Mouse (Mus musculus) spleen, postnatal 36 days (tissue): ENCODE data around the gene Fam172a.
"Not testable (repeated sequence)": the region's sequence is repeated elsewhere in the genome, so short reads cannot be mapped to it uniquely, and the experiment has no call there.

Experiments
- DNase-seq, 2 experiments: peaks; one replicate each; pipeline ENCODE4 v3.0.0; 2022; ENCODE audit warnings: low spot score in 2 of 2, mixed read lengths in 1 of 2

Gene Fam172a

DNA sequence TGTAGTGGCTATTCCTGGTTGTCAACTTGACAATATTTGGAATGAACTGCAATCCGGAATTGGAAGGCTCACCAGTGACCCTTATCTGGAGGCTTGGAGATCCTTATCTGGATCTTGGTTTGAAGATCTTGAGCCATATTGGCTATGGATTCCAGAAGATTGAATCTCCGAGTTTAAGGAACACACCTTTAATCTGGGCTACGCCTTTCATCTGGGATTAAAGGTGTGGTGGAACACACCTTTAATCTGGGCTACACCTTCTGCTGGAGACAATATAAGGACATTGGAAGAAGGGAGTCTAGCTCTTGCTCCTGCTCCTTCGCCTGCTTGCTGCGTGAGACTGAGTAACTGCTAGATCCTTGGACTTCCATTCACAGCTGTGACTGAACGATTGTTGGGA is at the start of gene Fam172a:
Gene Fam172a, plus strand, starts transcription at position 301 of the 400 bp plus-strand sequence.
- not testable (repeated sequence) for DNase-seq

DNA sequence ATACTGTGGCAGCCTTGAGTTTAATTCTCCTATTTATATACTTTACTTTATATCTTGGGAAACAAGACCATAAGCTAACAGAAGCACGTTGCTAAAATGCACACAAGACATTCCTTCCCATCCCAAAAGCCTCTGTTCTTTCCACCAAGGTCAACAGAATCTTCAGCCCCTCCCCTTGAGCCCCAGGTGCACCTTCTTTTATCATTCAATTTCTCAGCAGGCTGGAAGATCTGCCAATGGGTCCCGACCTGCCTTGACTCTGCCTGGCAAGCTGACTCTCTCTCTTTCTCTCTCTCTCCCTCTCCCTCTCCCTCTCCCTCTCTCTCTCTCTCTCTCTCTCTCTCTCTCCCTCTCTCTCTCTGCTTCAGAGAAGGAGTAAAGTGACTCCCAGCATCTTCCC is 13.2 kb upstream of the Fam172a start:
- DNase-seq: no peak

DNA sequence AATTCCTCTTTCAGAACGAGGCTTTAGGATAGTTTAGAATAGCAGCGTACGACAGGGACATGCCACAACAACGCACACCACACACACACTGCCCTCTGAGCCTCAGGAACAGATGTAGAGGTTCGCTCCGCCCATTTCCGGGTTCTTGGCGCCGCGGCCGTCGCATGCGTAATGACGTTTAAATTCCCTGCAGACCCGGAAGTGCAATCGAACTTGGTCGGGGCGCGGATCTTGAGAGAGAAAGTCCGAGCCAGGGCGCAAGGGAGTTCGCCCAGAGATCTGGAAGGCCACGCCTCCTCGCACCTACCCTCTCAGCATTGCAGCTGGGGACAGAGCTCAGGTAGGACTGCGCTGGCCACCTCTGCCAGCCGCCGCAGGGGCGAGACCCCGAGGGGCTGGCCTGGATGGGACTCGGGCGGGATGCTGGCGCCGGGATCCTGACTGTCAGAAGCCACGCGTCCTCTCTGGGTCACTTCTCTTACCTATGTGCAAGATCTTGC is 6.7 kb downstream of the Fam172a start:
- DNase-seq: peak; percentile 89 to 92

DNA sequence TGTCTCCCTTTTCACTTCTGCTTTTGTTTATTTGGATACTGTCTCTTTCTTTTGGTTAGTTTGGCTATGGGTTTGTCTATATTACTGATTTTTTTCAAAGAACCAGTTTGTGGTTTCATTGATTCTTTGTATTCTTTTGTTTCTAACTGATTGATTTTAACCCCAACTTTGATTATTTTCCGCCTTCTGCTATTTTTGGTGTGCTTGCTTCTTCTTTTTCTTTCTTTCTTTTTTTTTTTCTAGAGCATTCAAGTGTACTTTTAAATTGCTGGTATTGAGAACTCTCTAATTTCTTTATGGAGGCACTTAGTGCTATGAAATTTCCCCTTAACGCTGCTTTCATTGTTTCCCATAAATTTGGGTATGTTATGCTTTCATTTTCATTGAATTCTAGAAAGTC is 15.7 kb downstream of the Fam172a start:
- DNase-seq: no peak

DNA sequence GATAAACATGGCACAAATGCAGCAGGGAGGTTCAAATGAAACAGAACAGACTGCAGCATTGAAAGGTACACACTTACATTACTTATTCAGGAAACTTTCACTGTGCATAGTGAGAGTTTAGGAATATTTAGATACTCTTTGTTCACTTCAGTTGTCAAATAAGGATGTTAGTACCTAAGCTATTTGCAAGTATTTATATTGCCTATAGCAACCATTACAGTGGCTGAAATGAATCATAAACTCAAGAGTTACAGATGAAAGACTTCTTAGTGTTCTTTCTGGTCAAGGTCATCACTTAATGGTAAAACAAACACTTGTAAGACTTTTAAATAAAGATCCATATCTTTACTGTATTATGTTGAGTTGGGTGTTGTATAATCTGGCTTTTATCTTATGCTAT is 41.0 kb downstream of the Fam172a start:
- DNase-seq: no peak

DNA sequence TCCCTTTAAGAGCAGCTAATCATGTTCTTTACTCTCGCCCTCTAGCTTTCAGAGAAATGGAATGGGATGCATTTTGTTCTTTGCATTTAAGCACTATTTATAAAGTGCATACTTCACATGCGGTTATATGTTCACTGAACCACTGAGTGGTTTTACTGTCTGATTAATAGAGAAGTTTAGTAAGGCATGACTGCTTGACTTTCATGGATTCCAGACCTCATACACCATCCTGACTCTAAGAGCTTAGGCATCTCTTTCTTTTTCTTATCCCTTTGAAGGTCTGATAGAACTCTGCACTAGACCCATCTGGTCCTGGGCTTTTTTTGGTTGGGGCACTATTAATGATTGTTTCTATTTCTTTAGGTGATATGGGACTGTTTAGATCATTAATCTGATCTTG is 75.8 kb downstream of the Fam172a start:
- DNase-seq: no peak

DNA sequence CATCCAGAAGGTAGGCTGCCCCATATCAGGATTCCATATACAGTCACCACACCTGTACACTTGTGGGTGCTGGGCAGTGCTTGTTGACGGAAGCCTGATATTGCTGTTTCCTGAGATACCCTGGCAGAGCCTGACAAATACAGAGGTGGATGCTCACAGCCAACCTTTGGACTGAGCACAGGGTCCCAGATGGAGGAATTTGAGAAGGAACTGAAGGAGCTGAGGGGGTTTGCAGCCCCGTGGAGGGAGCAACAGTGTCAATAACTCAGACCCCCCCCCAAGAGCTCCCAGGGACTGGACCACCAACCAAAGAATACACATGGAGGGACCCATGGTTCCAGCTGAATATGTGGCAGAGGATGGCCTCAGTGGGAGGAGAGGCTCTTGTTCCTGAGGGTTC is 105.5 kb downstream of the Fam172a start:
- DNase-seq: not testable (repeated sequence)

DNA sequence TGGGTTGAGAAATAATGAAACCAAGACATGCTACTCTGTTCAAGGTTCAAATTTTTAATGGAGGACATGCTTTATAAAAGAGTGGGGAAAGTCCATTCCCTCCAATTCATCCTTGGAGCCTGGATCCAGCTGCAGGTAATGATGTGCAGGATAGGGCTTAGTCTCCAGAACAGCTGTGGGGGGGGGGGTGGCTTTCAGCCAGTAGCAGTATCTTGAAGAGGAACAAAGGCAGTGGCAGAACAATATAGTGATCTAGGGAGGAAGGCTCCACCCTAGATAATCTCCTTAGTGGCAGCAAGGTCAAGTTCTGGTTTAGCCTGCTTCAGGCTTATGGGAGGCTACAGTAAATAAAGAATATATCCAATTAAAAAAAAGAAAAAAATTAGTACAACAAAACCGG is 108.6 kb downstream of the Fam172a start:
- DNase-seq: no peak

DNA sequence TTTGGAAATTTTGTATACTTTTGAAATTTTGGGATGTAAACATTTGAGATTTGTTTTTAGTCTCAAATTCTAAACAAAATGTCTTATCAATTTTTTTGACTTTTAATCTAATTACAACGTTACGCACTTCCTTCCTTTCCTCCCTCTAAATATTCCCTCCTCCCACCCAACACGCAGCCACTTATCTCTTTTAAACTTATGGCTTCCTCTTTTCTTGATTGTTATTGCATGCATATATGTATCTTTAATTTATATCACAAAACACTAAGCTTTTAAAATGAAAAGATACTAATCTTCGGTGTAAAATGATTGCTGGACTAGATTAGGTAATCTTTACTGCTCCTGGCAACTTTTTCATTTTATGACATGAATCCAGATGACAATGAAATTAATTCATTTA is 124.3 kb downstream of the Fam172a start:
- no peak for DNase-seq

DNA sequence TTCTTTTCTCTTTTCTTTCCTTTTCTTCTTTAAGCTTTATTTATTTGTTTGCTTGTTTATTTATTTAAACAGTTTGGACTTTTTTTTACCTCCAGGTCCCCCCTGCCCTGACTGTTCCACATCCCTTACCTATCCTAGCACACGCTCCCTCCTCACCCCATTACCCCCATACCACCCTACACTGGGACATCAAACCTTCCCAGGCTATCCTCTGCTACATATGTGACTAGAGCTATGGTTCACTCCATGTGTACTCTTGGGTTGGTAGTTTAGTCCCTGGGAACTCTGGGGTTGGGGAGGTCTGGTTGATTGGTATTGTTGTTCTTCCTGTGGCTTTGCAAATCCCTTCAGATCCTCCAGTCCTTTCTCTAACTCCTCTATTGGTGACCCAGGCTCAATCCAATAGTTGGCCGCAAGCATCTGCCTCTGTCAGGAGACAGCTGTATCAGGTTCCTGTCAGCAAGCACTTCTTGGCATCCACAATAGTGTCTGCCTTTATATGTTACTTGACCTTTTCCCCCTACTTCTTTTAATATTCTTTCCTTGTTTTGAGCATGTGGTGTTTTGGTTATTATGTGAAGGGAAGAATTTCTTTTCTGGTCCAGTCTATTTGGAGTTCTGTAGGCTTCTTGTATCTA is 141.3 kb downstream of the Fam172a start:
- DNase-seq: no peak

DNA sequence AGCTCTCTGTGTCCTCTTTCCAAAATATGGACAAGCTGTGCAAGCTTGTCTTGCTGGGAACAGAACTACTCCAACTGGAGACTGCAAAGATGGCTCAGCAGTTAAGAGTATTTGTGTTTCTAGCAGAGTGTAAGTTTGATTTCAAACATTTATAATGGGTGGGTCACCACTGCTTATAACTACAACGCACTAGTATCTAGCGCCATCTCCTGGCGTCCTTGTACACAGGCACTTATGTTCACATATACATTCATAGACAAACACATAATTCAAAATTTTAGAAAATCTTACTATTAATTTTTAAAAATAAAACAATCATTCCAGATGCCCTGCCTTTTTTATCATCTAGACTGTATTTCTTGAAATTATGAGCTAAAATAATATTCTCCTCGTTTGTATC is 147.0 kb downstream of the Fam172a start:
- no peak for DNase-seq

DNA sequence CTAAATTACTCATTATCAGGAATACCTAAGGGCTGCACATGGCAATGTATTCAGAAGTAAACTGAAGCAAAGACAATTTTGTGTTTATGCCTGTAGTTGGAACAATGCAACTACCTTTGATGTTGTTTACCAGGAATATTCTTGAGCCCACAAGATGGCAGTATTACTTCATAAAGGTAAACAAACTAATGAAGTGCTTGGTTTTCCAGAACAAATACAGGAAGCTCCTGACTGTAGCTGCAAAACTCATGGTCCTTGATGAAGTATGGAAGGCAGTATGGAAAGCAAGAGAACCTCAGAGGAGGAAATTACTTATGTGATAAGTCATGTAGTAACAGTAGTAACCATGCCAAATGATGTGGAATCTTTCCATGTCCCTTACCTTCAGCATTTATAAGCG is 163.0 kb downstream of the Fam172a start:
- no peak for DNase-seq

DNA sequence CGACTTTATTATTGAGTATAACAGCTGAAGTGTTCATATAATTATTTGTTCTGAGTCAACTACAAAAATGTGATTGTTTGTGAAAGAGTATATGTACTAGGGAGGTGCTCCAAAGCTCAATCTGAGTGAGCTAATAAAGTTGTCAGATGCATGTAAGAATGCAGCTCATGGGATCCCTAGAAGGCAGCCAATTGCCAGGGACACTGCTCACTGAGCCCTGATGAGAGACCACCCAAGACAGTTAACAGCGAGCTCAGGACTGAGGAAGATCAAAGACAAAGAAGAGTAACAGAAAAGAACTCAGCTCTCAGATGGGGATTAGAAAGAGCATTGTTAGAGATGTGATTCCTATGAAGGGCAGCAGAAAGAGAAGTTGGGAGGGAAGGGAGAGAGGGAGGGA is 166.5 kb downstream of the Fam172a start:
- no peak for DNase-seq

DNA sequence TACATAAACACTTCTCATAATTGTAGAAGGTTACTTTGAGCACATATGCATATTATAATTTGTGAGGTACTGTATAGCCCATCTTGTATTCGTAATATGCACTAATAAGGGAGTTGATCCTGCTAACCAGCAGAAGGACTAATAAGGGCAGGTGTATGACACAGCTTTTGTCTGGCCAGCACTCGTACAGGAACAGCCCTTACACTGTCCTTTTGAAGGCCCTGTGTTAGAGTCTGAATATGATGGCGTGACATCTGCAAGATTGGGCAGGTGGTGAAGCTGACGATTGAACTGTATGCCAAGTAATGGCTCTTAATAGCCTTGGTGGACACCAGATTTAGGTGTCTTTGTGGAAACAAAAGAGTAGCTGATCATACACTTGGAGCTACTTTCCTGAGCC is 176.3 kb downstream of the Fam172a start:
- DNase-seq: no peak

DNA sequence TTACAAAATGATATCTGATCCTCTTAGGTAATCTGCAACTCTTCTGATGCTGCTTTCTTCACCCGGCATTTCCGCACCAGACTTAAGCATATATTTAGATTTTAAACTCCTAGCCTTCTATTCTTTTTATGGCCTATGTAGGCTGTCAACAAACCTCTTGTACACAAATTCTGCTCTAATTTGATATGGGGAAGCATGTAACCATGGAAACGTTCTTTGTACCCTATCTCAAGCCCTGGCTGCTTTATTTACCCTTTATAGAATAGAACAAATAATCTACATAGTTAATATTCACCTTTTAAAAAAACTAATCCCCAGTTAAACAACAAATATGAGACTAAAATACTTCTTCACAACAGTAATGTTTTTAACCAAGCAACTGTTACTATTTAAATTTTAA is 176.7 kb downstream of the Fam172a start:
- DNase-seq: no peak

DNA sequence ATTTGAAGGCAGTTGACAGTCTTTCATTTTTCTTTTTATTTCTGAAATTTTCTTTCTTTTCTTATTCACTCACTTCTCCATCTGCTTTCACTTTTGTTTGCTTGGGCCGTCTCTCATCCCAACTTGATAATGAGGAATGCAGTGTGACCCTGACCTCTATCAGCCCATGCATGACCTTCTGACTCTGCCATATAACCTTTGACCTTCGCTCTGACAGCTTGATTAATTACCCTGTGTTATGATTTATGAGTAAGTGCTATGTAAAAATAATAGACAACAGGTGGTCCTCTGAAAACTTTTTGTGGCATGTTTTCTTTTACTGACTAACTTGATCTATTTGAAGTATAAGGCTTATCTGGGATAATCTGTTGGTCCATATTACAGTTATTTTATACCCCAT is 195.8 kb downstream of the Fam172a start:
- no peak for DNase-seq

DNA sequence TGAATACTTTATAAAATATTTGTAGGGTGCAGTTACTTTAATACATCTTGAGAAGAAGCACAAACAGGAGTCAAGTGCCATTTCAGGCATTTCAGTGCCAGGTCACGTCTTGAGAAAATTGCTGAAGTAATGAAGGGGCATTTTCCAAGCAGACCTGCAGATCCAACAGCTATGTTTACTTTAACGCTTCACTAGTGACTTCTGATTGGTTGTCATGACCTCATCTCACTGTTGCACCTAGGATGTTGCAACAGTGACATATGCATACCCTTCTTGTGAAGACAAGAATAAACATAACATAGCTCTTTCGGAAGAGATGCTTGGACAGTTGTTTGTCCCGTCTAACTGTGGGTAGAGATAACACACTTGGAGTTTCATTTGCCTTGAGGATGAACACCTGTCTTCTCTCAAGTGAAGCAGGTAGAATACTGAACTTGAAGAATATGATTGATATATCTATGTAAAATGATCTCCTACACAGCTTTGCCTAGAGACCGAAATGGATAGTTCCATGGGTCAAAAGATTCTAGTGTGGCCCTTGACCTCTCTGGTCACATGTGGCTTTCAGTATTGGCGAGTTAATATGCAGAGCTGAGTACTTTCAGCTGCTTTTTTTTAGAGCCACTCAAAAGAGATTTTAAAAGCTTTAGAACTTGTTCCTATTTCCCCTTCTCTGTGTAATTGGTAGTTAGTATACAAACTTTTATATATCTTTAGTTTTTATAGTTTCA is 196.4 kb downstream of the Fam172a start:
- DNase-seq: no peak

DNA sequence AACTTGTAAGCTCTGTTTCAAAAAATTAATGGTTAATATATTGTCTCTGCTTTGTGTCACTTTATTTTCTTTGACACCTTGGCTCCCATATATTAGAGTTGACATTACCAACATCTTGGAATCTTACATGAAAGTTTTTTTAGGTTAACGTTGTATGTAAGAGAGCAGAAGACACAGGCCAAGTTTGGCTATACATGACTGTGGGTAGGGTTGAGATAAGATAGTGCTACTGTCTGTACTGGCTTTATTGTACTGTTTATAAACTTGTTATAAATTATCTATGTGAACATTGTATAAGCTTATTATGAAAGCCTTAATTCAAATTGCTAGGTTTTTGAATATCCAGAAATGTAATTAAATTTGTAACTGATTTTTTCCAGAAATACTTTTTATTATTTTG is 197.9 kb downstream of the Fam172a start:
- DNase-seq: no peak

DNA sequence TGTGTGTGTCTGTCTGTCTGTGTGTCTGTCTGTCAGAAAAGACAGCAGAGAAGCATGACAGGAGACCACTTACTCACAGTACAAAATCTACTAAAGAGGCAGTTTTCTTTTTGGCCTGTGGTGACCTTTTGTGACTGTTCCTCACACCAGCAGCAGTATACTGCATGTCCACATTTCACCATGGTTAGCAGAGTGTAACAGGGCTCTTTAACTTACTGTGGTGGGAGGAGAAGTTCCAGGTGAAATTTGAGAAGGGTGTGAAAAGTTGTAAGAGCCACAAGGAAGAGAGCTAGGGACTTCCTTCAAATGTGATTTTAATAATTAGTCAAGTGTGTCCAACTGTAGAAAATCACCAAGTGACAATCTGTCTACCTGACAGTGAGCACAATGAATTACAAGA is 199.0 kb downstream of the Fam172a start:
- DNase-seq: no peak

DNA sequence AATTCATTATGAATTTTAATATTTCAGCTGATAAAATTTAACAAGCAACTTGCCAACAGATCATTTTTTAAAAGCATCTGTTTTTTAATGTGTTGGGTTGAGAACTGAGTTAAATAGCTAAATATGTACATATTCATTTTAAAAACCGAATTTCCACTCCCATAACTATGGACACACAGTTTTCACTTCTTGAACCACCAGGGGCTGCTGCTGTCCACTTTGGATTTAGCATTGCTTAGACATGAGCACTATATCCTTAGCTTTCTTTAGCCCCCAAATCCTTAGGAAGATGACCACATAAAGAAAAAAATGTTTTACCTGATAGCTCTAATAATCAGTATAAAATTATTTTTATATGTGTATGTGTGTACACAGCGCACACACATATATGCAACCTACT is 207.4 kb downstream of the Fam172a start:
- no peak for DNase-seq

DNA sequence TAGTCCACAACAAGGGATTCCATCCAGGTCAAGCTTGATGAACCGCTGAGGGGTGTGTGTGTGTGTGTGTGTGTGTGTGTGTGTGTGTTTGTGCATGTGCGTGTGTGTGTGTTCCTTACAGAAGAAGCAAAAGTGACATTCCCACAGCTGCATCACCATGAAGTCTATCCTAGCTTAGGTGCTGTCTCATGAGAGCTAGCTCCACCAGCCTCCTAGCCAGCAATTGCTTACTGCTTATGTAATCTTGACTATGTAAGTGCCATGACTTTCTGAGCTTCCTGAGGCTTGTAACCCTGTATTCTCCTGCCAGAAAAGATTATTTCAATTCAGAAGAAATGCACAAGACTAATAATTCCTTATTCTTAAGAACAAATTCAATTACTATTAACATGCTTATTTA is 221.0 kb downstream of the Fam172a start:
- DNase-seq: no peak

DNA sequence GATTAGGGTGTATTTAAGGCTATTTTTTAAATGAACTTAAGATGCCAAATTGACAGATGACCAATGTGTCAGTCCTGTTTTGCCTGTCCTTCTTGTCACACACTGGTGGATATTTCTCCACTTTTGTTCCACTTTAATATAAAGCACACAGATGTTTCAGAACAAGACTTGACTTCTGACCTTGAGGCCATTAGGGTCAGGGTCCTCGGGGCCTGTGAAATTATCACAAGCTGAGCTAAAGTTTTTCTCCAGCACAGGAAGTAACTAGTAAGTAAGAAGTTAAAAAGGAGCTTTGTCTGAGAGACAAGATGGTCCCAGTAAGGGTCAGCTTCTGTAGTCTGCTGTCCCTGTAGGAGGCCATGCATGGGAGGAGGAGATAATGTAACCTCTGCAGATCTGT is 255.8 kb downstream of the Fam172a start:
- DNase-seq: no peak

DNA sequence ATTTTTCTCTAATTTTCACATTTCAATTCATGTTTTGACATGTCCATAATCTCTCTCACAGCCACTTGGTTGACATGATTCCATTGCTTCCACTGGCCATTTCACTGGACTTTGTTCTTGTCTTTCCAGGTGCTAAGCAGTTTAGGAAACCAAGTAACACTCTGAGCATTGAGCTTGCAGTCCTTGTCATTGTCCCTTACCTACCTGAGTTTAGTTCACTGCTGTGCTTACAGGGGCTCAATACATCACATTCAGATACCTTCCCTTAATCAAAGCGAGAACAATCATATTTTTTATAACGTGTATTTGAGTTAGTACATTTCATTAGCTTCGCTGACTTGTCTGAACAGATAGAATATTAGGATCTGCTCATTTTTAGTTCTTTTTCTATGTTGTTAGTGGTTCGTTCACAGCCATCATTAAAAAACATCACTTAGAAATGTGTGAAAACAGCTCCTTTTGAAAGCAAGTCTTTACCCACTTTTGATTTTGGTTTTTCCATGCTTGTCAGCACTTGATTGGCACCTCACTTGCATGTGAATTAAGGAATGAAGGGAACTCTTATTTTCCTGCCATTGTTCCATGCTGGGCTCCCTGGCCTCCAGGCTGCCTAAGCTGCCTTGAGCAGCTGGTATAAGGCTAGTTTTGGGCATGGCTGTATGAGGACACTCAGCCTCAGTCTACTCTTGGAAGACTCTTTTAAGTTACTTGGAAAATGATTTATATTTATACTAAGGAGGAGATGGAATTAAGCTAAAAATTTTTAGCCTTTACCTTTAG is 257.9 kb downstream of the Fam172a start:
- no peak for DNase-seq
